Mouse (Mus musculus) heart, embryonic 13.5 days (tissue): ENCODE measurements at regions not wholly inside any gene's neighbourhood (a gene's known extent, or its start where the extent isn't known, plus 50 kb on each side); places are given as distances from the start of the nearest gene placed in this dataset.

Source experiments
- ATAC-seq: fragments of 200-750 bp; cut with Nextera tagmentation; 2 replicates; pipeline ENCODE4 v1.8.0; 2017; ENCODE audit warnings: moderate TSS enrichment; ENCODE audit not compliant: insufficient number of reproducible peaks, low FRiP score, low TSS enrichment; ENCODE audit errors: extremely low read depth
- H3K27ac ChIP-seq: fragments of 300-500 bp; sonication (generic); replicated peaks from 2 replicates; pipeline ENCODE4 v1.5.1; 2015; ENCODE audit warnings: moderate library complexity, mild to moderate bottlenecking, inconsistent platforms
- H3K27me3 ChIP-seq: fragments of 300-500 bp; sonication (generic); replicated peaks from 2 replicates; pipeline ENCODE4 v1.6.1; 2015; ENCODE audit warnings: mild to moderate bottlenecking, inconsistent platforms
- H3K36me3 ChIP-seq: fragments of 300-500 bp; sonication (generic); 2 replicates; pipeline ENCODE4 v1.6.1; 2015; ENCODE audit warnings: mild to moderate bottlenecking, inconsistent platforms
- H3K4me1 ChIP-seq: fragments of 300-500 bp; sonication (generic); 2 replicates; pipeline ENCODE4 v1.6.1; 2015; ENCODE audit warnings: inconsistent platforms
- H3K4me2 ChIP-seq: fragments of 300-500 bp; sonication (generic); 2 replicates; pipeline ENCODE4 v1.6.1; 2015; ENCODE audit warnings: inconsistent platforms, mild to moderate bottlenecking, moderate library complexity
- H3K4me3 ChIP-seq: fragments of 300-500 bp; sonication (generic); 2 replicates; pipeline ENCODE4 v1.5.1; 2015; ENCODE audit warnings: moderate library complexity, mild to moderate bottlenecking, inconsistent platforms
- H3K9ac ChIP-seq: fragments of 300-500 bp; sonication (generic); 2 replicates; pipeline ENCODE4 v1.6.1; 2015; ENCODE audit warnings: inconsistent platforms, mild to moderate bottlenecking, moderate library complexity
- H3K9me3 ChIP-seq: fragments of 300-500 bp; sonication (generic); 2 replicates; pipeline ENCODE4 v1.6.1; 2016; ENCODE audit warnings: inconsistent platforms
- WGBS: fragments of 180-500 bp; shearing (Covaris S2); methylation state at CpG from one replicate; pipeline ENCODE4 v1.1.7; 2015; ENCODE audit warnings: mixed read lengths; 5-methylcytosine and 5-hydroxymethylcytosine counted together

- no peaks in the 10 kb centered on the region for H3K36me3 ChIP-seq
- H3K27me3 ChIP-seq, result no peaks in the 10 kb centered on the region
- no peak overlapping the region for H3K9ac ChIP-seq
- ATAC-seq, result no peak
- H3K4me3 ChIP-seq, result no peak overlapping the region
- H3K4me2 ChIP-seq, result no peak overlapping the region
- WGBS, result 59% methylated on average over 2 of the region's 2 CpGs
- H3K27ac ChIP-seq, result no peak overlapping the region
- H3K4me1 ChIP-seq, result peaks cover 5% of the 10 kb centered on the region; the same call in 1 of the 2 replicates
- H3K9me3 ChIP-seq, result no peaks in the 10 kb centered on the region
Measured at GRCm38 (mm10) chr13:50966826-50967225, 133.9 kb upstream of the Spin1 start.

GRCm38 (mm10) chr13:50973379-50973778 lies 127.3 kb upstream of the Spin1 start:
- H3K4me2 ChIP-seq, result no peak overlapping the region
- WGBS, result 47% methylated on average over 8 of the region's 8 CpGs
- no peaks in the 10 kb centered on the region for H3K9me3 ChIP-seq
- H3K27me3 ChIP-seq, result no peaks in the 10 kb centered on the region
- no peak overlapping the region for H3K9ac ChIP-seq
- no peak for ATAC-seq
- peaks cover 12% of the 10 kb centered on the region; the same call in 1 of the 2 replicates for H3K4me1 ChIP-seq
- H3K27ac ChIP-seq, result no peak overlapping the region
- no peak overlapping the region for H3K4me3 ChIP-seq
- H3K36me3 ChIP-seq, result no peaks in the 10 kb centered on the region

- Histone ChIP-seq H3K27me3 (no peaks in the 10 kb centered on the region), H3K4me1 (peaks cover 12% of the 10 kb centered on the region; the same call in 1 of the 2 replicates), H3K4me2 (no peak overlapping the region), H3K9ac (no peak overlapping the region), H3K9me3 (no peaks in the 10 kb centered on the region), H3K36me3 (no peaks in the 10 kb centered on the region), H3K4me3 (no peak overlapping the region), H3K27ac (no peak overlapping the region)
- ATAC-seq, result no peak
- 70% methylated on average over 12 of the region's 12 CpGs for WGBS
Measured at GRCm38 (mm10) chr13:50975306-50975920, 125.3 kb upstream of the Spin1 start.

- no peaks in the 10 kb centered on the region for H3K4me1 ChIP-seq
- no peak overlapping the region for H3K9ac ChIP-seq
- no peaks in the 10 kb centered on the region for H3K27me3 ChIP-seq
- H3K4me2 ChIP-seq, result no peak overlapping the region
- no peaks in the 10 kb centered on the region for H3K36me3 ChIP-seq
- WGBS, result 78% methylated on average over 1 of the region's 1 CpGs
- no peak for ATAC-seq
- no peak overlapping the region for H3K27ac ChIP-seq
- no peaks in the 10 kb centered on the region; the same call in 1 of the 2 replicates for H3K9me3 ChIP-seq
- no peak overlapping the region for H3K4me3 ChIP-seq
Measured at GRCm38 (mm10) chr13:50982005-50982404, 118.7 kb upstream of the Spin1 start.

GRCm38 (mm10) chr13:50982990-50983389 lies 117.7 kb upstream of the Spin1 start:
- Histone ChIP-seq H3K27me3 (no peaks in the 10 kb centered on the region), H3K4me2 (no peak overlapping the region), H3K4me1 (no peaks in the 10 kb centered on the region), H3K9me3 (no peaks in the 10 kb centered on the region; the same call in 1 of the 2 replicates), H3K9ac (no peak overlapping the region), H3K36me3 (no peaks in the 10 kb centered on the region), H3K4me3 (no peak overlapping the region), H3K27ac (no peak overlapping the region)
- WGBS, result 69% methylated on average over 10 of the region's 10 CpGs
- ATAC-seq, result no peak

- ATAC-seq, result no peak
- H3K9me3 ChIP-seq, result peaks cover 4% of the 10 kb centered on the region; the same call in 1 of the 2 replicates
- H3K4me1 ChIP-seq, result no peaks in the 10 kb centered on the region
- no peaks in the 10 kb centered on the region for H3K36me3 ChIP-seq
- H3K27me3 ChIP-seq, result no peaks in the 10 kb centered on the region
- H3K4me2 ChIP-seq, result no peak overlapping the region
- no peak overlapping the region for H3K27ac ChIP-seq
- WGBS, result 70% methylated on average over 9 of the region's 9 CpGs
- no peak overlapping the region for H3K9ac ChIP-seq
- no peak overlapping the region for H3K4me3 ChIP-seq
Measured at GRCm38 (mm10) chr13:50991726-50992432, 108.8 kb upstream of the Spin1 start.

GRCm38 (mm10) chr13:50999738-51000137 lies 100.9 kb upstream of the Spin1 start:
- H3K9ac ChIP-seq, result no peak overlapping the region
- H3K27me3 ChIP-seq, result no peaks in the 10 kb centered on the region
- WGBS, result 79% methylated on average over 4 of the region's 4 CpGs
- ATAC-seq, result no peak
- no peaks in the 10 kb centered on the region for H3K36me3 ChIP-seq
- no peak overlapping the region for H3K27ac ChIP-seq
- no peak overlapping the region for H3K4me2 ChIP-seq
- no peaks in the 10 kb centered on the region for H3K4me1 ChIP-seq
- H3K4me3 ChIP-seq, result no peak overlapping the region
- no peaks in the 10 kb centered on the region for H3K9me3 ChIP-seq

GRCm38 (mm10) chr13:51004827-51005226 lies 95.9 kb upstream of the Spin1 start:
- Histone ChIP-seq H3K36me3 (no peaks in the 10 kb centered on the region), H3K4me1 (no peaks in the 10 kb centered on the region), H3K4me2 (no peak overlapping the region), H3K9ac (no peak overlapping the region), H3K27me3 (no peaks in the 10 kb centered on the region), H3K4me3 (no peak overlapping the region), H3K27ac (no peak overlapping the region), H3K9me3 (no peaks in the 10 kb centered on the region)
- ATAC-seq, result no peak
- WGBS, result 50% methylated on average over 3 of the region's 3 CpGs

- ATAC-seq, result no peak
- Histone ChIP-seq H3K27ac (no peak overlapping the region), H3K36me3 (no peaks in the 10 kb centered on the region), H3K9me3 (no peaks in the 10 kb centered on the region), H3K27me3 (no peaks in the 10 kb centered on the region), H3K9ac (no peak overlapping the region), H3K4me1 (no peaks in the 10 kb centered on the region), H3K4me3 (no peak overlapping the region), H3K4me2 (no peak overlapping the region)
- 73% methylated on average over 7 of the region's 7 CpGs for WGBS
Measured at GRCm38 (mm10) chr13:51010736-51011135, 89.9 kb upstream of the Spin1 start.

GRCm38 (mm10) chr13:51016209-51016608 lies 84.5 kb upstream of the Spin1 start:
- Histone ChIP-seq H3K9me3 (no peaks in the 10 kb centered on the region), H3K36me3 (no peaks in the 10 kb centered on the region), H3K4me1 (peaks cover 18% of the 10 kb centered on the region), H3K4me2 (no peak overlapping the region), H3K4me3 (no peak overlapping the region), H3K27ac (no peak overlapping the region), H3K27me3 (no peaks in the 10 kb centered on the region), H3K9ac (no peak overlapping the region)
- 75% methylated on average over 3 of the region's 3 CpGs for WGBS
- ATAC-seq, result no peak

- Histone ChIP-seq H3K4me1 (peaks cover 22% of the 10 kb centered on the region), H3K9ac (no peak overlapping the region), H3K27me3 (no peaks in the 10 kb centered on the region), H3K4me3 (no peak overlapping the region), H3K36me3 (no peaks in the 10 kb centered on the region), H3K4me2 (peak overlapping the region; percentile 26; the same call in 1 of the 2 replicates), H3K27ac (peak overlapping the region; percentile 58; the same call in 1 of the 2 replicates), H3K9me3 (no peaks in the 10 kb centered on the region)
- ATAC-seq, result no peak
- WGBS, result 73% methylated on average over 16 of the region's 16 CpGs
Measured at GRCm38 (mm10) chr13:51016956-51017703, 83.5 kb upstream of the Spin1 start.
